Mouse (Mus musculus) thymus, adult 2 months (tissue): ENCODE results near the gene Med26.

Source experiments
- CTCF ChIP-seq: fragments of 200-500 bp; IDR thresholded peaks from 2 replicates; pipeline ENCODE4 v1.5.1; 2012; ENCODE audit warnings: mild to moderate bottlenecking, control low read depth, low read length, moderate library complexity, borderline replicate concordance; ENCODE audit not compliant: control insufficient read depth, poor library complexity, insufficient read depth; ENCODE audit errors: extremely low read depth
- POLR2A ChIP-seq: fragments of 200-500 bp; IDR thresholded peaks from 2 replicates; pipeline ENCODE4 v1.6.1; 2012; ENCODE audit warnings: mild to moderate bottlenecking, low read length, control low read depth, moderate library complexity; ENCODE audit not compliant: control insufficient read depth, poor library complexity, insufficient read depth; ENCODE audit errors: extremely low read depth

DNA sequence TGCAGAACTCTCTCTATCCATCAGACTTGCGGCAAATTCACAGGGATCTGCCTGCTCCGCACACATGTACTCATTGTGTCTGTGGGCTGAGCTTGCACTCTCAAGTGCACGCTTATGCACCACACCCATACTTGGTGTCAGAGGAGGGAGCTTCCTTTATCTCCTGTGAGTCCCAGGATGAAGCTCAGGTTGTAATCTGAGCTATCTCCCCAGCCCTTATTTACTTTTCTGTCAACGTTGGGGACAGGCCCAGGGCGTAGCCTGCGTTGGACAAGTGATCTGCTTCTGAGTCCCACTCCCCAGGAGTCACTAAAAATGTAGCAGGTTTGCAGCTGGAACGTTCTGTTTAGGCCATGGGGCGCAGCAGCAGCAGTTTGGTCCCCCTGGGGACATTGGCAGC lies 96.6 kb downstream of the Med26 start:
- TF ChIP-seq POLR2A (no peak), CTCF (no peak)
